Mouse (Mus musculus) left cerebral cortex, adult 11 months (tissue): Measurements from ENCODE around the gene Serpina3n.
A peak's percentile ranks its signal among the peaks of the same experiment; 100 is the strongest.
"Not testable (repeated sequence)": the region's sequence is repeated elsewhere in the genome, so short reads cannot be mapped to it uniquely, and the experiment has no call there.

Experiments used
- DNase-seq: peaks from one replicate; pipeline ENCODE4 v3.0.0; 2022; ENCODE audit warnings: low spot score

Gene Serpina3n

GRCm38 (mm10) chr12:104433951-104434735, 27.6 kb downstream of the Serpina3n start:
- no peak for DNase-seq

DNA sequence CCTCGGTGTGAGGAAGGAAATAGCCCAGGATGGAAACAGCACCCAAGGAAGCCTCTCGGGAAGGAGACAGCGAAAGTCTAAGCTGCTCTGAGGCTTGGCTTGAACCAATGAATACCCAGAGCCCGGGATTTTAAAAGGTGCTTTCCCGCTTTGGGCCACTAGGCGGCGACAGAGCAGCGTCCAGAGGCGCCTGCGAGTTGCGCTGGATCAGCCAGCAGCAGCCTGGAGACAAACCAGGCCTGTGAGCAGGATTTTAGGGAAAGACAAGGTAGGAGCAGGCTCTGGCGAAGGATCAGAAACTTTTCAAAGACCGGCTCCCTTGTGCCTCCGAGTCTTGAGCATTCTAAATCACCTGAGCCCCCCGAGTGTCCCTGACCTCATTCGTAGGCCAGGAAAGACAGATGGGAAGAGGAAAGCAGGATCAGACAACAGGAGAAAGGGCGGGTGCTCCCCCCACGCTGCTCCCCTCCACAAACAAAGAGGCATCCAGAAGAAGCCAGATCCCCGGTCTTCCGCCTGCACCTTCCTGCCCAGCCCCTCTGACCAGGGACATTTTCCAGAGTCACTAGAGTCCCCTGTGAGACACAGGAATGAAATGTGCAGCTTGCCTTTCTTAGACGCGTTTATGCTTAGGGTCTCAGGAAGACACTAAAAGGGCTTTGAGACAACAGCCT, 33.7 kb downstream of the Serpina3n start:
- DNase-seq: peak; percentile 70

DNA sequence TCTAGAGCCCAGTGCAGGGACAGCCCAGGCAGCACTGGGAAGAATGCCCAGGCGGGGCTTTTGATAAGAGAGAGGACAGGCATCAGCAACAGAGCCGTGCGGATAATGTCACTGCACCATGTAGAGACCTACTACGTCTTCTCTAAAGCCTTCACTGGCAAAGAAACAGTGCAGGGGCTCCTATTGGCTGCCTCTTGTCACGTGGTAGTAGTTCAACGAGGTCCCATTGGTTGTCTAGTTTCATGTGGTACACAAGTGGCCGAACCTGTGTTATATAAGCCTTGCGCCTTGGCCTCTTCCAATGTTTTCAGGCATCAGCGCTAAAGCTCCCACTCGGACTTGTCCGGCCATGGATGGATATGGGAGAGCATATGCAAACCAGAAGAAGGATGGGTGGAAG, 37.2 kb downstream of the Serpina3n start:
- no peak for DNase-seq

- not testable (repeated sequence) for DNase-seq
Observed at GRCm38 (mm10) chr12:104447056-104447455, 40.5 kb downstream of the Serpina3n start.

- DNase-seq: no peak
Observed at GRCm38 (mm10) chr12:104448099-104448498, 41.6 kb downstream of the Serpina3n start.

DNA sequence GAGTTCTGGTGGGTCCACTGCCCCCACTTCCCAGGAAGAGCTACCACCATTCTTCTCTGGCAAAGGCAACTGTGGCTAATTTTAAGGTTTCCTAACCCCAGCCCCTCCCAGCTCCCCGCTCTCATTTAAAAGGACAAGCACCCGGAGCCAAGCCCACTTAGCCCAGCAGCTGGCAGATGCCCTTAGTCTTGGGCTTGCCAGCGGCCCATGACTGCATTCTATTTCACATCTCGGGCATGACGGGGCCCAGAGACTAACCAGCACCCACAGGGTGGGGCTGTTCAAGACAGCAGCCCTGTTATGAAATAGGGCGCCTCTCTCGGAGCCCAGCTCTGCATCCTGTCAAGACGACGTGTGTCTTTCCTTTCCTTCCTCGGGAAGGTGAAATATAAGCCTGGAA, 43.7 kb downstream of the Serpina3n start:
- DNase-seq: no peak

GRCm38 (mm10) chr12:104453002-104453401, 46.5 kb downstream of the Serpina3n start:
- DNase-seq: no peak

DNA sequence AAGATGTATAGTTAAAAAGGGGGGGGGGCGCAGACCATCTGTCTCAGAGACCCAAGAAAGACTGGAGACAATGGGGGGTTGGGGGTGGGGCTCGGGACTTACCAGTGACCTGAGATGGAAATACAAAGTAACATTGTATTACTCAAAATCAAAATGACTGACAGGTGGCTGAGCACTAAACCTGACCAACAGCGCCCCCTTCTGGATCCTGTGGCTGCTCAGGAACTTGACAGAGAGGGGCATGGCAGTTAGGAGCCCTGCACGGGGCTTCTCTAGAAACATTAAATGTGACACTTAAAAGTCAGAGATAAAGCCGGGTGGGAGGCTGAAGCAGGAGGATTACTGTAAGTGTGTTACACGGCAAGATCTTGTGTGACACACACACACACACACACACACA, 52.8 kb downstream of the Serpina3n start:
- no peak for DNase-seq

- no peak for DNase-seq
Observed at GRCm38 (mm10) chr12:104461372-104461771, 54.8 kb downstream of the Serpina3n start.
